Mouse (Mus musculus) cerebellum, adult 2 months (tissue): ENCODE data around the gene D430042O09Rik.

Experiments
- CTCF ChIP-seq: fragments of 200-500 bp; IDR thresholded peaks from 2 replicates; pipeline ENCODE4 v1.5.1; 2011; ENCODE audit warnings: low read depth, mild to moderate bottlenecking, control low read depth, low read length, moderate library complexity, borderline replicate concordance; ENCODE audit not compliant: insufficient read depth
- POLR2A ChIP-seq: fragments of 200-500 bp; IDR thresholded peaks from 2 replicates; pipeline ENCODE4 v1.6.1; 2011; ENCODE audit warnings: low read length, control low read depth, borderline replicate concordance; ENCODE audit not compliant: insufficient read depth

- TF ChIP-seq CTCF (no peak), POLR2A (no peak)
Measured at GRCm38 (mm10) chr7:125786105-125786504, 78.4 kb downstream of the D430042O09Rik start.
